In genomic region chr13:45907181-45907691, GRCm38 (mm10) we compare ENCODE assay signal across 8 mouse cellular contexts. TPM values are rescaled to one million over a fixed set of nuclear protein-coding genes. Genes with fewer than 3 reads are reported as not detected.
DNase-seq lines count a peak whose midpoint lies in the region; ATAC-seq lines count a peak whose summit lies in the region.

No protein-coding gene starts in this region.

- H3K9me3 ChIP-seq in hindbrain, embryonic 14.5 days (ENCODE audit: control insufficient read depth, low read length), result no peaks in the 10 kb centered on the region
- H3K9me3 ChIP-seq in hindbrain, embryonic 12.5 days (replicated peaks), result no peaks in the 10 kb centered on the region
- no peaks in the 10 kb centered on the region for H3K9me3 ChIP-seq in heart, embryonic 15.5 days (replicated peaks)

- peak; percentile 64; the same call in 1 of the 2 replicates for ATAC-seq in hindbrain, embryonic 14.5 days (ENCODE audit: low FRiP score)
- ATAC-seq in hindbrain, embryonic 12.5 days (ENCODE audit: low FRiP score), result no peak
- ATAC-seq in heart, embryonic 15.5 days (replicated peaks; ENCODE audit: insufficient number of reproducible peaks, insufficient read depth, low FRiP score, low read depth), result 0 out of 2 replicates have a peak, but pooled peaks have one; percentile 25

- H3K27ac ChIP-seq in hindbrain, embryonic 14.5 days, result no peak overlapping the region
- no peak overlapping the region for H3K27ac ChIP-seq in hindbrain, embryonic 12.5 days
- H3K27ac ChIP-seq in heart, embryonic 15.5 days, result peak overlapping the region; percentile 21; the same call in 1 of the 2 replicates

- no peaks in the 10 kb centered on the region for H3K36me3 ChIP-seq in hindbrain, embryonic 14.5 days (replicated peaks; ENCODE audit: control insufficient read depth, insufficient read depth)
- H3K36me3 ChIP-seq in hindbrain, embryonic 12.5 days, result no peaks in the 10 kb centered on the region
- no peaks in the 10 kb centered on the region for H3K36me3 ChIP-seq in heart, embryonic 15.5 days

- no peak overlapping the region for H3K4me3 ChIP-seq in hindbrain, embryonic 14.5 days (replicated peaks; ENCODE audit: low read length)
- no peak overlapping the region for H3K4me3 ChIP-seq in hindbrain, embryonic 12.5 days
- H3K4me3 ChIP-seq in heart, embryonic 15.5 days, result no peak overlapping the region

- H3K27me3 ChIP-seq in hindbrain, embryonic 14.5 days (ENCODE audit: control insufficient read depth, insufficient read depth, low read length), result no peaks in the 10 kb centered on the region
- H3K27me3 ChIP-seq in hindbrain, embryonic 12.5 days, result no peaks in the 10 kb centered on the region
- H3K27me3 ChIP-seq in heart, embryonic 15.5 days, result no peaks in the 10 kb centered on the region

- no peak overlapping the region for H3K9ac ChIP-seq in hindbrain, embryonic 14.5 days
- no peak overlapping the region for H3K9ac ChIP-seq in hindbrain, embryonic 12.5 days
- no peak overlapping the region for H3K9ac ChIP-seq in heart, embryonic 15.5 days

- peak; percentile 48 for DNase-seq in hindbrain, embryonic 14.5 days (ENCODE audit: low spot score)
- peak; percentile 56 to 60 for DNase-seq in spleen, postnatal 36 days (ENCODE audit: low spot score in 2 of 2)
- DNase-seq in spleen, adult 18-20 months, result no peak
- no peak for DNase-seq in urinary bladder, adult 2 months (ENCODE audit: low spot score)
- DNase-seq in thymus, postnatal 25 days, result no peak
- no peak for DNase-seq in thymus, postnatal 0 days (ENCODE audit: low spot score)

- peaks cover 20% of the 10 kb centered on the region; the same call in 1 of the 2 replicates for H3K4me1 ChIP-seq in hindbrain, embryonic 14.5 days (replicated peaks; ENCODE audit: control insufficient read depth, insufficient read depth, low read length)
- H3K4me1 ChIP-seq in hindbrain, embryonic 12.5 days, result peaks cover 15% of the 10 kb centered on the region
- peaks cover 38% of the 10 kb centered on the region for H3K4me1 ChIP-seq in heart, embryonic 15.5 days (replicated peaks)

- no peak overlapping the region for H3K4me2 ChIP-seq in hindbrain, embryonic 14.5 days (replicated peaks)
- no peak overlapping the region for H3K4me2 ChIP-seq in hindbrain, embryonic 12.5 days (replicated peaks)
- H3K4me2 ChIP-seq in heart, embryonic 15.5 days, result no peak overlapping the region

- 68% methylated on average over 6 of the region's 6 CpGs for WGBS in hindbrain, embryonic 14.5 days
- WGBS in hindbrain, embryonic 12.5 days, result 72% methylated on average over 6 of the region's 6 CpGs
- WGBS in heart, embryonic 15.5 days, result 43% methylated on average over 6 of the region's 6 CpGs

RNA-seq across cellular contexts. Expression of gene Atxn1, which starts 57.6 kb away (rescaled TPM):
- polyA plus RNA-seq in hindbrain, embryonic 14.5 days (2014; fragmentation: Nextera tagmentation; extraction: Ambion mirVana), result 5.4 and 8.1 TPM in 2 replicates
- 5.0 TPM in 2 replicates for polyA plus RNA-seq in hindbrain, embryonic 12.5 days (2016; fragmentation: Nextera tagmentation; extraction: Ambion mirVana)
- 8.1 and 8.4 TPM in 2 replicates for polyA plus RNA-seq in heart, embryonic 15.5 days (2015; fragmentation: Nextera tagmentation; extraction: Ambion mirVana)
- polyA plus RNA-seq in urinary bladder, adult 2 months (2012; rRNA removed), result 12.4 and 17.5 TPM in 2 replicates
- polyA plus RNA-seq in thymus, postnatal 0 days (2015; fragmentation: Nextera tagmentation; extraction: Ambion mirVana), result 3.8 and 6.3 TPM in 2 replicates

Comparison
In these comparisons a context has a peak if more than half of its experiments do, and no peak if none do; other contexts are left out.
1. DNase-seq: peak in hindbrain, embryonic 14.5 days (single experiment) and spleen, postnatal 36 days (2 of 2); none in spleen, adult 18-20 months (0 of 2), urinary bladder, adult 2 months (single experiment), thymus, postnatal 25 days (single experiment) and thymus, postnatal 0 days (single experiment).